Mouse (Mus musculus) gastrocnemius, adult 2 months (tissue): ENCODE measurements around the gene Gm266. TPM values are rescaled to one million over a fixed set of nuclear protein-coding genes. Genes with fewer than 3 reads are reported as not detected.

ENCODE experiments used
- DNase-seq: peaks from one replicate; pipeline ENCODE4 v3.0.0; 2022
- H3K27ac ChIP-seq: fragments of 200-600 bp; 2 replicates; pipeline ENCODE4 v1.8.1; 2022; ENCODE audit warnings: mild to moderate bottlenecking
- H3K4me3 ChIP-seq: fragments of 200-600 bp; 2 replicates; pipeline ENCODE4 v1.8.1; 2022; ENCODE audit warnings: mild to moderate bottlenecking, moderate library complexity
- CTCF ChIP-seq: fragments of 200-600 bp; IDR thresholded peaks from 2 replicates; pipeline ENCODE4 v1.8.1; 2022; ENCODE audit warnings: antibody characterized with exemption, mild to moderate bottlenecking, moderate library complexity
- intact Hi-C: fragments of 180-260 bp; cut with DNase I; formaldehyde crosslinking; loops from one replicate; pipeline ENCODE4 v1.15.1; 2025
- total RNA-seq, 2 experiments: library from RNA; stranded (reverse); gene quantifications; 2 replicates each; pipeline ENCODE4 v1.2.3; 2021

Gm266 gene
- total RNA-seq, 2 experiments from 2014 or later: 0.20 to 0.33 TPM

GRCm38 (mm10) chr12:111446745-111447144, 38.9 kb downstream of the Gm266 start:
- peak overlapping the region; percentile 35; the same call in 1 of the 2 replicates for H3K4me3 ChIP-seq

DNA sequence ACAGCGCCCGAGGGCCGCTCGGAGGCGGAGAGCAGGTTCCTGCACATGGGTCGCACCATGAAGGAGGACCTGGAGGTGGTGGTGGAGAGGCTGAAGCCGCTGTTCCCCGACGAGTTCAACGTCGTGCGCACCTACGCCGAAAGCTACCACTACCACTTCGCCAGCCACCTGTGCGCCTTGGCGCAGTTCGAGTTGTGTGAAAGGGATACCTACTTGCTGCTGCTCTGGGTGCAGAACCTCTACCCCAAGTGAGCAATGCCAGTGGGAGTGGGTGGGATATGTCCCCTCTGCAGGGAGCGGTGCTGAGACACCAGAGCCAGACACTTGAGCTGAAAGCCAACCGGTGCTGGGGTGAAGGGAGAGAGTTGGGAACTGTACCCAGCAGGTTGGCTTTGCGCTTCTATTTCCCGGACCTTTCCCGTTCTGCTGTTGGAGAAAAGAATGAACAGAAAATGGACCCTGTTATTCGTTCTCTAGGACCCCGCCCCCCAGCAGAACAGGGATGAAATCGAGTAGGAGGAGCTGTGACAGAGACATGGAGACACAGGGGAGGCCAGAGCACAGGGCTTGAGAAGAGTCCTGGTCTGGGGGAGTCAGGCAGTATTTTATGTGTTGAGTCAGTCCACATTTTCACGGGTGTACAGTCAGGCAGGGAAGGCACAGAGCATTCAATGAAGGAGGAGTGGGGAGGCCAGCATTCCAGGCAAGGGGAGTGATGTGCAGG, 39.6 kb downstream of the Gm266 start:
- TF ChIP-seq CTCF: no peak
- no peak for DNase-seq
- H3K27ac ChIP-seq: peak overlapping the region; percentile 80; the same call in 1 of the 2 replicates
- intact Hi-C loops: no loop called here
- peak overlapping the region; percentile 37 for H3K4me3 ChIP-seq

More at GRCm38 (mm10) chr12:111446745-111447144, 38.9 kb downstream of the Gm266 start:
- DNase-seq: no peak
- intact Hi-C loops: no loop called here
- TF ChIP-seq CTCF: no peak
- peak overlapping the region; percentile 80 for H3K27ac ChIP-seq

DNA sequence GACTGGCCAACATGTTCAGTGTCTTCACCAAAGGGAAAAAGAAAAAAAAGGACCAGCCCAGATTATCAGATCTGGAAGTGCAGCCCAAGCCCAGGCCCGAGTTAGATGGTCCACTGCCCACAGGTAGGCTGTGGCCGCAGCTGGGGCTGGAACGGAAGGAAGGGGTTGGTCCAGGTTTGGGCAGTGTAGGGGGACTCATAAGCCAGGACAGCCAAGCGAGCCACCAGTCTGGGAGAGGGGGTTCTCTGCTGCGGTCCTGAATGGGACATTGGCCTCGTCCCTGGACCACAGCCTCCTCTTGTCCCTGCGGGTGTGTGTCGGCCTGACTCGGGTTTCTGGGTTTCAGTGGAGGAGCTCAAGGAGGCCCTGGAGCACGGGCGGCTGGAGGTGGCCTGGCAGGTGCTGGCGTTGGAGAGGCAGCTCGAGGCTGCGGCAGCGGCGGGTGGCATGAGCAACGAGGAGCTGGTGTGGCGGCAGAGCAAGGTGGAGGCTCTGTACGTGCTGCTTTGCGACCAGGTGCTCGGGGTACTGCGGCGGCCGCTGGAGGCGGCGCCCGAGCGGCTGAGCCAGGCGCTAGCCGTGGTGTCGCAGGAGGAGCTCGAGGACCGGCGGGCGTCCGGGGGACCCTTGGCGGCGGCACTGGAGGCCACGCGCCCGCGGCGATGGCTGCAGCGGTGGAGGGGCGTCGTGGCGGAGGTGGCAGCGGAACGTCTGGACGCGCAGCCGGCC, 40.3 kb downstream of the Gm266 start:
- TF ChIP-seq CTCF: no peak
- Histone ChIP-seq H3K4me3 (peak overlapping the region; percentile 37), H3K27ac (peak overlapping the region; percentile 35; the same call in 1 of the 2 replicates)
- no peak for DNase-seq
- intact Hi-C loops: no loop called here

DNA sequence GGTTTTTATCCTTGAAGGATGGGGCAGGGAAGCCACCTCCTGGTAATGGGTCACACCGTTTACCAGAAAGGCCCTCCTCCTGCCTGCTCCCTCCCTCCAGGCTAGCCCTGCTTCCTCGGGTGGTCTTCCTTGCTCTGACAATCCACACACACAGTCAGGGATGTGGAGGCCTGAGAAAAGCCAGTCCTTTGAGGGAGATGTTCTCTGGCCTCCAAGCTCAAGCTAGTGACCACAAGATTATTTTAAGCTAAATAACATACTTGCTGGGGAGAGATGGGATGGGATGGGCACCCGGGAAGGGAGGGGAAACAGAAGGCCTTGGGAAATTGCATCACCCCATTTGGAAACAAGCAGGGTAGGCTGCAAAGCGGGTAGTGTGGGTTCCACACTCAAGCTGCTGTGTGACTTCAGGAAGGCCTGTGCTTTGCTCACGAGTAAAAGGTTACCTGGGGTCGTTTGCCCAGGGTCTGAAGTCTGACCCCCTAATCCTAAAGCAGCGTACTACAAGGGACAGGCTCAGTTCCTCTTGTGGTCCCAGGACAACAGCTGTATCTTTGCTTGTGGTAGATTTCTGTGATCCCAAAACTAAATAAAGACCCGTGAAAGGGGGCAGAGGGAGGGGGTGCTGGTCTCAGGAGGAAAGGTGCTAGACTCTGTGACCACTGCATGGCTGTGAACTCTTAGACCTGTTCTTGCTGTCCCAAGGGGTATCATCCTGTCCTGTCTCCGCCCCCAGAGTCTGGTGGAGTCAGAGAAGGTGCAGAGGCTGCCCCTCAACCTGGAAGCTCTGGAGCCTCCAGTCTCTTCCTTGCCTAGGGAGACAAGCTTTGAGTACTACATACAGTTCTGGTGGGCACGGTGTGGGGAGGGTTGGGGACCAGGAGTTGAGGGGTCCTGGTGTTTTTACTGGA, 41.4 kb downstream of the Gm266 start:
- Histone ChIP-seq H3K27ac (peak overlapping the region; percentile 95), H3K4me3 (peak overlapping the region; percentile 76)
- intact Hi-C loops: no loop called here
- no peak for DNase-seq
- TF ChIP-seq CTCF: no peak

DNA sequence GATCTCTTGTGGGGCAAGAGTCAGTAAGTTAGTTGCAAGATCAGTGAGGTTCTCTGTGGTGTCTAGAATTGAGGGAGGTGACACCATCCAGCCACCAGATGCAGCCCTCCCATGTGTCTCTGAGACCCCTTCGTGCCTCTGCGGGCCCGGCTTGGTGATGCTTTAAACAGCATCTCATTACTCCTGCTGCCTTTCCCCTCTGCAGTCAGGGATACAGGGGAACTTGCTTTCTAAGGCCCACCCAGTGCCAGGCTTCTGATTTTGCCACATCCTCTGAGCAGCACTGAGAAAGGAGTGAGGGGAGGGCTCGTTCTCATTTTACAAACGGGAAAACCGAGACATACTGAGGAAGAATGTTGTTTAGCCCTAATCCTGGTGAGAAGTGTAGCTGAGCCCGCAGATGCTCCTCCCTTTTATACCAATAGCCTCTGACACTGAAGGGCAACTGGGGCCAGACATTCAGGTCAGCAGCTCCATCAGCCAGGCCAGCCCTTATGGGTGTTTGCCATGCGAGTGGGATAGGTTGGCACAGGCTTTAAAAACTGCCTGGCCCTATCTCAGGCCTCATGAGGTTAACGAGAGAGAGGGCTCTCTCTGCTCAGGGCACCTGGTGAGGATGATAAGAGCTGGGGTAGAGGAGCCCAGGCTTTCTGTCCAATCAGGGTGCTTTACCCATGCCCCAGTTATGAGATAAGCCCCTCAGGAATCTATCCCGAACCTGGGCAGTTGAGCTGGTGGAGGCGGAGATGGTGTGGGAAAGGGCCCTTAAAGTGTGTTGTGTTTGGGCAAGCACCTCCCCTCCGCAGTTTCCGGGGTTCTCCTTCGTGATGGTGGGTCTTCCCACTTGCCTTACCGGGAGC, 42.4 kb downstream of the Gm266 start:
- no peak for TF ChIP-seq CTCF
- Histone ChIP-seq H3K27ac (peak overlapping the region; percentile 95), H3K4me3 (peak overlapping the region; percentile 76)
- DNase-seq: peak; percentile 77
- intact Hi-C loops: no loop called here

GRCm38 (mm10) chr12:111442309-111443010, 43.2 kb downstream of the Gm266 start, which contains the start of gene Tnfaip2:
TSS of gene Tnfaip2 (plus strand) at chr12:111442469.
- intact Hi-C loops: no loop called here
- Histone ChIP-seq H3K4me3 (peak within 1 kb of the TSS; percentile 76), H3K27ac (peak within 1 kb of the TSS; percentile 95)
- peak; percentile 94 for DNase-seq
- no peak for TF ChIP-seq CTCF

DNA sequence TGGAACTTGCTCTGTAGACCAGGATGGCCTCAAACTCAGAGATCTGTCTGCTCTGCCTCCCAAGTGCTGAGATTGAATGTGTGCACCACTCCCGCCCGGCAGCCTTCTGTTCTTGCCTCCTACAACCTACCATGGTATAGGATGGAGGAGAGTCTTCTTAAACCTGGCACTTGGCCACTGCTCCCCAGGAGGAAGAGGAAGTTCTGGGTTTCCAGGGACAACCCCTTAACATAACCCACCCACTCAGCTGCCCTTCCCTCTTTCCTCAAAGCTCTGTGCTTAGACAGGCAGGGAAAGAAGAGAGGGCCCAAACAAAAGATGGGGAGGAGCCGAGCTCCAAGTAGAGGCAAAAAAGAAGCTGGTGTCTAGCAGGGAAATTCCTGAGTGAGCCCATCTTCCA, 44.1 kb downstream of the Gm266 start:
- DNase-seq: no peak
- Histone ChIP-seq H3K4me3 (no peak overlapping the region), H3K27ac (peak overlapping the region; percentile 95; the same call in 1 of the 2 replicates)
- intact Hi-C loops: no loop called here
- no peak for TF ChIP-seq CTCF

DNA sequence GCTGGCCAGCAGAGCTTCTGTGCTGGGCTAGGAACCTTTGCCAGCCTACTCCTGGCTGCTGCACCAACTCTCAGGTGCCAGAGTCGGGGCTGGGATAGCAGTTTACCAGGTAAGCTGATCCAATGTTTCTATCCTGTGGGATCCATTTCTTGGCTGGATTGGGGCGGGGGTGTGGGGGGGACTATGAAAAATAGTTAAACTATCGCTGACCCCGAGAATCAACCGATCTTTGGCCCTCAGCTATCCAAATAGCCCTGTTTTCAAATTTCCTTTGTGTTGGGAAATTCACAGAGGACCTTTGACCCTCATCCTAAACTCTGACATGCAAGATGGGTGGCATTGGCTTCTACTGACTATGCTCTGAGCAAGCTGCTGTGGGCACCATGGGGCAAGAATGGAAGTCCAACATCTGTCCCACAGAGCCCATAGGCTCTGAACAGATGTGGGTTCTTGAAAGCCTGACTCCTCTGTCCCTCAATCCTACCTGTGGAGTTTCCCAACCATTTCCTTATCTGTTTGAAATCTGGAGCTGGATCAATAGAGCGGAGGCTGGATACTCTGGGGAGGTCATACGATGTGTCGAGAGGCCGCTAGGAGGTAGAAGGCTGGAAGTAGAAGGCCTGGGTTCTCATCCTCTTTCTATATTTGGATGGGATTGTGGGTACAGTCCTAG, 44.8 kb downstream of the Gm266 start:
- no peak for DNase-seq
- TF ChIP-seq CTCF: no peak
- Histone ChIP-seq H3K4me3 (no peak overlapping the region), H3K27ac (0 out of 2 replicates have a peak overlapping the region, but pooled peaks have one; percentile 9)
- intact Hi-C loops: no loop called here

DNA sequence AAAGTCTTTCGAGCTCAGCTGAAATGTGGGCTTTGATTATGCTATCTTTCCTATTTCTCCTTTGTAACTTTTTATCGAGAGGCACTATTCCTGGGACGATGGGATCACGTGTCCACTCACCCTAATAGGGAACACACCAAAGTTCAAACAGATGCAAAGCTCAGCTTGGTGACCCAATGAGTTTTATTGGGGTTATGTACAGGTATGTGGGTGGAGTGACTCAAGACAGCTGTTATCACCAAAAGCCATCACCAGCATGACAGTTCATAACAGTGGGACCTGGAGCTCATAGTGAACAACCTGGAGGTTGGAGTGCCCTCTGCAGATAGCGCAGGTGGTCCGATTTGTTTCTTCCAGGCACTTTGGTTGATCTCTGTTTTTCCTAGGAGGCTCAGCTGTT, 46.8 kb downstream of the Gm266 start:
- DNase-seq: no peak
- intact Hi-C loops: no loop called here
- no peak overlapping the region for H3K4me3 ChIP-seq
- H3K27ac ChIP-seq: no peak overlapping the region
- TF ChIP-seq CTCF: no peak

DNA sequence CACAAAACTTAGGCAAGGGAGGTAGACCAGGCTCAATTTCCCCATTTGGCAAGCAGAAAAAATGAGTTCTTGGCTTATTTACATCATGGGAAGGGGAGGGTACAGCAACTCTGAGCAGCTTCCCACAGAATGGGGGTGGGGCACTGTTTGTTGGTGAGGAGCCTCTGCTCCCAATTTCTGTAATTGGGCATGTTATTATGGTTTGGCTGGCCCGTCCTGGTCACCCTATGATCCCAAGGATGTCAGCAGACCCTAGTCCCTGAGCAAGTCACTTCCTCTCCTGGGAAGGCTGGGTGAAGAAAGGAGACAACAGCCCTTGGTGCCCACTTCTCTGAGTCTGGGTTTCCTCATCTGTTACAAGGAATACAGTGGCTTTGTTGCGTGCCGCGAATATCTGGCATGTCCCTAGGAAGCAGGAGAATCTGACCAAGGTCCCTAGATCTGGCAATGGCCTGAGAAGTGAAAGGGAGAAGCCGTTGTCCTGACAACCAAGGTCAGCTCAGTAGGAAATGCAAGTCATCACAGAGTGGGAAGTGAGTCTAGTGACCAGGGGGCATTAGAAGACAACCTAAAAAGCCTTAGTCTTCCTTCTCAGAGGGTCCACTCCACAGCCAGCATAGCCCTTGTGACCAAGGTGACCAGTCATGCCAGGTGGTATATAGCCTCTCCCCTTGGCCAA, 48.3 kb downstream of the Gm266 start:
- no peak for DNase-seq
- H3K27ac ChIP-seq: peak overlapping the region; percentile 79
- no peak for TF ChIP-seq CTCF
- H3K4me3 ChIP-seq: no peak overlapping the region
- intact Hi-C loops: no loop called here
